Mouse (Mus musculus) heart, postnatal 25 days (tissue): ENCODE results near the gene Mgea5. TPM values are rescaled to one million over a fixed set of nuclear protein-coding genes. Genes with fewer than 3 reads are reported as not detected.

ENCODE experiments used
- DNase-seq: peaks from one replicate; pipeline ENCODE4 v3.0.0; 2022; ENCODE audit warnings: low spot score
- intact Hi-C: fragments of 180-260 bp; cut with DNase I; formaldehyde crosslinking; loops from one replicate; pipeline ENCODE4 v1.15.1; 2025
- total RNA-seq, 2 experiments: library from RNA; stranded (reverse); gene quantifications; 2 replicates each; pipeline ENCODE4 v1.2.3; 2021

The Mgea5 gene
- total RNA-seq, 2 experiments from 2014 or later: 61.6 to 71.0 TPM

DNA sequence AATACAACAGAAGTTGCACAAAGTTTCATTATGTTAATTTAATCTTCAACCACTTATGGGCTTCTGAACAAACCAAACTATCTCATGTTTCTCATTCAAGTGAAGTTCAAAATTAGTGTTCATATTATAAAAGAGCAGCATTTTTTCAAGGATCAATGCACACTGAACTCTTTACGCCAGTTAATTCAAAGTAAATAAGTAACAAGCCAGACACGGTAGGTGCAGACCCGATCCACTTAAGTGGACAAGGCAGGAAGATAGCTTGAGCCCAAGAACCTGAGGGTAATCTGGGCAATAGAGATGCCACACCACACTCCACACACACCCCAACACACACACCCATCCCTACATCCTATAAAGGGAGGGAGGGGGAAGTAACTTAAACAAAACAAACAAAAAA lies 30.1 kb downstream of the Mgea5 start:
- DNase-seq: no peak
- intact Hi-C loops: no loop called here

DNA sequence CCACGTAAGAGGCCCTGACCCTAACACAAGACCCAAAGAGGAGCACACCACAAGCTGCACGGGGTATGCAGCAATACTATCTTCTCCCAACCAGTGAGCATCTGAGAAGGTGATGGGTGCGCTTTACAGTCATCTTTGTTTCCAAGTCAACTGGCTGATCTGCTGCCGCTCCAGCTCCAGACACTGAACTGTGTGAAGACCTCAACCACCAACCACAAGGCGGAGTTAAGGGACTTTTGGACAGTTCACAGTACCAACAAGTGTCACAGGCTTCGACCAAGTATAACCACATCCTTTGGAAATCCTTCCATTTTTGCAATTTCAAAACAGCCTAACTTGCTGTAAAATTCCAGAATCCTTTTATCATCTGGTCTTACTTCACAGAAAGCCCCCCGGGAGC lies 31.8 kb downstream of the Mgea5 start:
- intact Hi-C loops: no loop called here
- DNase-seq: no peak

DNA sequence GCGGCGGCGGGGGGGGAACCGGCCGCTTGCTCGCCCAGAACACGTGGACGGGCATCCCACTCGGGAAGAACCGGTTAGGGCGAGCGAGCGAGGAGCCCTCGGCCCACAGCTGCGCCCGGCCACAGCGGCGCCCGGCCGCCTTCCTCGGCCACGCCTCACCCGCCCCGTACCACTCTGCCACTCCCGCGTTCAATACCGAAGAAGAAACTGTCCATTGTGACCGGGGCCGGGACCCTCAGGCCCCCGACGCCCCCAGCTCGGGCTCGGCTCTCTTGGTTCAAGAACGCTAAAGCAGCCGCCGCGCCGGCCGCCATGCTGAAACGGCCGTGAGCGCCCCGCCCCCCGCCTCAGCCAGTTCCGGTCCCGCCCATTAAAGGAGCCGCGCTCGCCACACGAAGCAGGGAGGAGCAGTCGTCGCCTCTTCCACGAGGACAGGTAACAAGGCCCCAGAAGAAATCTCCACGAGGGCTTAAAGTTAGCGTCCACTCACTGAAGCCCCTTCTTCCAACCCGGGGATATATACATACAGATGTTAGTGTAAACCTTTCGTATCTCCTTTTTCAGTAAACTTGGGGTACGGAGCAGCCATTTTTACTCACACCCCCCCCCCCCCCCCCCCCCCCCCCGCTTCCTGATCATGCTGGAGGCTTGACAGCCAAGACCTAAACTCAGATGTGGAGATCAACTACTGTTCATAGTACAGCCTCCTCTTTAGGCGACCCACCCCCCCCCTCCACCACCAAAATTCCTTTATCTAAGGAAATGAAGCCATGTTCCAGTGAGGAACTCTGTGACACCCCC lies 34.2 kb downstream of the Mgea5 start, which contains the start of gene Npm3:
Gene Npm3, minus strand, starts transcription at position 349 of the 801 bp plus-strand sequence.
- intact Hi-C loops: loop anchor here (2.0 to 5.0 kb wide), 2 partner anchors 33 to 527 kb away; partner anchors contain the start of gene Mgea5
- DNase-seq: peak; percentile 56

DNA sequence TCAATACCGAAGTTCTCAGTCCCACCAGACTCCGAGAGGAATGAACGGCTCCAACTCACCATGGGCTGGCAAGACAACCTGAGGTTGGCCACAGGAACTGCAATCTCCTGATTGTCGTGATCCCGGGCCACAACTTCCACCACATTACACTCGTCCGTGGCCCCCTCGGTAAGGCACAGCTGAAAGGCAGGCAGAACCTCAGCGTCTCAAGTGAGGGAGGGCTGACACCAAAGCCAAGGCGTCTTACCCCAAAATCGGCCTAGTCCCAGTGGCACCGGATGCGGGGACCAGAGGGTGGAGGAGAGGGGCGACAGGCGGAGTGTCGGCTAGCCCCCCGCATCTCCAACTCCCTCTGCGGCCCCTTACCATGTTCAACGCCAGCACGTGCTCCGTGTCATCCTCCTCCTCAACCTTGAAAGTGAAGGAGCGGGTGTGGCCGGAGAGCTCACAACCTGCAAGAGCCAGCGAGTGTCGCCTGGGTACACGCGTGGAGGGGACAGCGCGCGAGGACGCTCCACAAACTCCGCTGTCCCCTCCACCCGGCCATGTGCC lies 34.9 kb downstream of the Mgea5 start:
- intact Hi-C loops: loop anchor here (2.0 to 5.0 kb wide), 2 partner anchors 34 to 526 kb away; partner anchors contain the start of gene Mgea5
- DNase-seq: no peak

DNA sequence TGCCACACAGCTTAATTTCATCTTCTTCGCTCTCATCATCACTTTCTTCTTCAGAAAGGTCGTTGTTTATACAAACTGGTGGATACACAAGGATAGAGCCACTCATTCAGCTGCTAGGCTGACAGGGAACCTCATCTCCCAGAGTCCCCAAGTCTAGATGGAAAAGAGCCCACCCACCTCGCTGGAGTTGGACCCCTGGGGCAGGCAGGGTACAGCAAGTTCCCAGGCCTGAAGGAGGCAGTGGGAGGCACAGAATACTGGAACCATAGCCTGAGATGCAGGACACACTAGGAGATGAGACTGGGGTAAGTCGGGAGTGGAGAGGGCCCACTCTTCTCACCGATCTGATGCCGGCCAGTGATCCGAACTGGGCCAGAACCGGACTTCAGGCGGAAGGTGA lies 35.4 kb downstream of the Mgea5 start:
- intact Hi-C loops: loop anchor here (2.0 to 5.0 kb wide), 2 partner anchors 35 to 526 kb away; partner anchors contain the start of gene Mgea5
- no peak for DNase-seq

DNA sequence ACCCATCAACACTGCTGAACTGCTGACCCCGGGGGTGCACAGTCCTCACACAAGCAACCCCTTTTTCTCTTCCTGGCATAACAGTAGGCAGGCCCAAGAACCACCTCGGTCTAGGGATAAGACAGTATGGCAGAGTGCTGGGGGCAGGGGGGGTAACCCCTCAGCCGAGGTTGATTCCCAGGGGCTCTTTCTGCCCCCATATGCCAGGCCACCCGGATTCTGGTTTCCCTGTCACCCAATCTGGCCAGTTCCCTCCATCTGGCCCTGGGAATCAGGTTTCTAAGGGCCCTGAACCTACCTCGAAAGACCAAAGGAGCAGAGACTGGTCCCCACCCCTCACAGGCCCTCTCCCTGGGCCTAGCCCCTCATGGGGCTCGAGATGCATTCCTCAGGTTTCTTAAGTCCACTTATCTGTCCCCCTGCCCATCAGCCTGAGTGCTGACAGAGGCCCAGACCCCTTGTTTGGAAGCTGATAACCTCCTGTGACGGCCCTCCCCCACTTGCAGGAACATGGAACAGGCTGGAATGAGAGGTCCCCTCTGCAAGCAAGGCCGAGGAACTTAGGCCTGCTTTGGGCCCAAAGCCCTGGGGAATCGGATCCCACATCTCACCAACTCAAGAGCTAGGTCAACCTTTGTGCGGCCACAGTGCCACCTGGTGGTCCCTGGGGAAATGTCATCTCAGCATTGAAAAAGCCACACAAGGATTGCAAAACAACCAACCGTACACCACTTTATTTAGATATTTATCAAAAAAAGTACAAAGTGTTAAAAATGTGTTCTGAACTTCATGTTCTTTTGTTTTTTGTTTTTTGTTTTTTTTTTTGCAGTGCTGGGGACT lies 36.4 kb downstream of the Mgea5 start:
- peak; percentile 53 for DNase-seq

DNA sequence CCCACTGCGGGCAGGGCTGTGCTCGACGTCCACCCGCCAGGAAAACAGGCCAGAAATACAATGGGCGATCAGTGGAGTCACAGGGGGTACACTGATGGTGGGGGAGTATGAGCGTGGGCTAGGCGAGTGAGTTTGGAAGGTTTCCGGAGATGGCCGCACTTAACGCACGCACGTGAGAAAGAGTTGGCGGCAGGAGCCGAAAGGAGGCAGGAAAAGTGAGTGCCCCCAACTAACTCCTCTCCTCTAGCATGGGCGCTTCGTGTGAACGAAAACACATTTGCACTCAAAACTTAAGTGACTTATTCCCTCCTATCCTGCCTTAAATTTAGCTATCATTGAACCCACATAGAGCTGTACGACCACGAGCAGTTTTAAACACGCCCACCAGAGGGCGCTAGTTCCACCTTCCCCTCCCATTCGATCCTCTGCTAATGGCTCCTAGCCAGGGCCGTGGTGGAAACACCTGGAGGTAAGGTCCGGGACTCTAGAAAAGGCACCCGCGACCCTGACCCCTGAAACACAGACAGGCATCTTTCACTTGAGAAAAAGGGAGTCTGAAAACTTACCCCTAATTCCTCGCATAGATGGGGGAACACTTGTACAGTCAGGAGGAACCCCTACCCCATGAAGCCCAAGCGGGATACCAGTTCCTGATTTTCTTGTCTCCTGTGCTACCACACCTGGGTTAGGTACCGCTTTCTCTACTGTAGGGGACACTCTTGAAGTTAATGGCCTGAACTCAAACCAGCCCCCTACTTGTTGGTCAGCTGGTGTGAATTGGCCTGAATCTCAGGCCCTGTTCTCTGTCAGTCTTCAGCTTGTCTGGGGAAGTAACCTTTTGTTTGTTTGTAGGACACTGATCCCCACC lies 37.2 kb downstream of the Mgea5 start:
- intact Hi-C loops: loop anchor here (2.0 to 5.0 kb wide), 3 partner anchors 88 to 524 kb away; no protein-coding TSS in a partner anchor
- DNase-seq: peak; percentile 52

More for the DNA sequence above, 36.4 kb downstream of the Mgea5 start:
- intact Hi-C loops: loop anchor here (2.0 to 5.0 kb wide), 3 partner anchors 88 to 525 kb away; no protein-coding TSS in a partner anchor

DNA sequence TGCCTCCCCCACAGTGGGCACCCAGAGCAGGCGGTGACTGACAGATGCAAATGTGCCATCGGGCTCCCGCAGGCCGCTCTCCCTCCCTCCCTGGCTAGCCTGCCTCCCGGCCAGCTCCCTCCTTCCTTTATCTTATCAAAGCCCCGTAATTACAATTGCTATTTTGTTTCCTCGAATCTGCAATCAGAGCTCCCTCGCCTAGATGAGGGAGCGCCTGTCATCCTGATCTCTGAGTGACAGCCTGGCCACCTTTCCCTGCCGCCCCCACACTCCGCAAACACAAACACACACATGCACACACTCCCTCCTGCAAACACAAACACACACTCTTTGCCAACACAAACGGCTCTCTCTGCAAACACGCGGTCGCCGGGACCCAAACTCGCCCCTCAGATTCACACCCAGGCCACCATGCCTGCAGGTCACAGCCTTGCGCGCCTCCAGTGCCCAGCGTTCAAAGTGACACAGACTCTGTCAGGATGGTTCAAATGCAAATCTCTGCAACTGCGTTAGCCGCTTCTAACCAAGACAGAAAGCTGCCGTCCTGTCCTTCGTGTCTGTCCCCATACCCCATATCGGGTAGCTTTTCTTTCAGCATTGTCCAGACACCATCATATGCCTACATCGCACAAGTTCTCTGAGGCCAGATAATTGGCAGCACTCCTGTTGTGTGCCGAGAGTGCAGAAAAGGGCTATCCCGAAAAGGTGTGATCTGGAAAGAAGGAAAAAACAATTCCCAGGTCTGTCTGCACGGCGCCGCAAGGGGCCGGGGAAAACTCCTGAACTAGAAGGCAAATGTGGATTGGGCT lies 38.1 kb downstream of the Mgea5 start:
- DNase-seq: no peak
- intact Hi-C loops: loop anchor here (2.0 to 5.0 kb wide), 3 partner anchors 87 to 523 kb away; no protein-coding TSS in a partner anchor

DNA sequence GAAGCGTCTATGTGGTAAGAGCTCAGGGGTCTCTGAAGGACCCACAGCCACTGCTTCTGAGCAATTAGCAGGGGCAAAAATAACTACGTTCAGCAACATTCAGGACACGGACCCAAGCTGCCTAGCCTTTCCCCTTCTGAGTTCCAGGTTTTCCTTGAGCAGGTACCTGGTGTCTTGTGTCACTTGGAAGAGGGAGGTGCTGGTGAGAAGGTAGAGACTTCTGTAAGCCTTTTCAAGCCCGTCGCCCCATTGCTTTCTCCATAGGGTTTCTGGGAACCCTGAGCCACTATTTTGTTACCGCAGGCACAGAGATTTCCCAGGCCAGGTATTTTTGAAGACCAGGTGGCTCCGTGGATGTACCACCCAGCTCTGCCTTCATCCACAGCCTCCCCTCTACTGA lies 40.0 kb downstream of the Mgea5 start:
- intact Hi-C loops: no loop called here

DNA sequence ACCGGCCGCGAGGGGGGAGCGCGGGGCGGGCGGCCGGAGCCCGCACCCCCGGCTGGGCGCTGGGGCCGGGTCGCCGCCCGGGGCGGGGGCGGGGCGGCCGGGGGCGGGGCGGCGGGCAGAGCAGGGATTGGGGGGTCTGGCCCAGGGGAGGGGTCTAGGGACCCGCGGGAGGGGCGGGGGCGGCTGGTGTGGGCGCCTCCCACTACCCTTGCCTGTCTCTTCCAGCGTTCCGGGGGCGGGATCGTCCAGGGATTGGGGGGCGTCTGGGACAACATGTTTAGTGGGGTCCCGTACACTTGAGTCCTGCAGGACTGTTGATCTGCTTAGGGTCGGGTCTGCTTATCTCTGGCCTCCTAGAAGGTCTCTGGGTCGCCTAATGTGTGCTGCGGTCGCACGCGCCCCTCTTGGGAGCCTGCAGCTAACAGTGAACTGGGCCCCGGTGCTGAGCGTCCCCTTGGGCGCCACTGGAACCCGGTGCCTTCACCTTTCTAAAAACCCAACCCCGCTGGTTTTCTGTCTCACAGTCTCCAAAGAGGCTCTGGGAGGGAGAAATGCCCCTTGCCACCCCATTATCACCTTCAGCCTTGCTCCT lies 40.6 kb downstream of the Mgea5 start:
- intact Hi-C loops: no loop called here
- DNase-seq: no peak

More for the DNA sequence above, 40.0 kb downstream of the Mgea5 start:
- DNase-seq: no peak

DNA sequence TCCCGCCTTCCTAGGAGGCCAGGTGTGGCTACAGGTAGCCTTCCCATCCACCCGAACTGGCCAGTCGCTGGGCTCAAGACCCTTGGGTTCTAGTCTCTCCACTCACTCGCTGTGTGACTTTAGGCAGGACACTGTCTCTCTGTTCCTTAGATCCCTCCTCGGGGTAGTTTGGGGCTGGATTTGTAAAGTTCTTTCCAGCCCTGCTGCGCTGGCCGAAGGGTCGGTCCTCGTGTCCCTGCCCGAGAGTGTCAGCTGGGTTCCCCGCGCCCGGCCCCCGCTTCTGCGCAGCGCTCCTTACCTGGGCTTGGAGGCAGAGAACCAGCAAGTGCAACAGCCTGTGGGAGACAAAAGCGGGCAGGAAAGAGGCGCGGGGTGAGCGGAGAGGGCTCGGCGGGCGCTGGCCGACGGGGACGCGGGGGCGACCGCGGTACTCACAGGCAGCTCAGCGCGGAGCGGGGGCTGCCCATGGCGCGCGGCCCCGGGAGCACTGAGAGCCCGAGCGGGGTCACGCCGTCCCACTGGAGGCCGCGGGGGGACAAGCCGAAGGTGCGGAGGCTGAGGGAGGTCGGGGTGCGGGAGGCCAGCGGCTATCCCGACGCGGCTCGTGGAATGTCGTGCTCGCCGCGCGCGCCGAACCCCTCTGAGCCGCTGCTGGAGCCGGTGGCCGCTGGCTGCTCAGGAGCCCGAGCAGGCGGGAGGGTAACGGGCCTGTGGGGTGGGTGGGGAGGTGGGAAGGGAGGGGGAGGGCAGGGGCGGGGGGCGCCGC lies 41.2 kb downstream of the Mgea5 start, which contains the start of gene Fgf8:
Gene Fgf8, minus strand, starts transcription at position 698 of the 766 bp plus-strand sequence.
- intact Hi-C loops: no loop called here
- no peak for DNase-seq

DNA sequence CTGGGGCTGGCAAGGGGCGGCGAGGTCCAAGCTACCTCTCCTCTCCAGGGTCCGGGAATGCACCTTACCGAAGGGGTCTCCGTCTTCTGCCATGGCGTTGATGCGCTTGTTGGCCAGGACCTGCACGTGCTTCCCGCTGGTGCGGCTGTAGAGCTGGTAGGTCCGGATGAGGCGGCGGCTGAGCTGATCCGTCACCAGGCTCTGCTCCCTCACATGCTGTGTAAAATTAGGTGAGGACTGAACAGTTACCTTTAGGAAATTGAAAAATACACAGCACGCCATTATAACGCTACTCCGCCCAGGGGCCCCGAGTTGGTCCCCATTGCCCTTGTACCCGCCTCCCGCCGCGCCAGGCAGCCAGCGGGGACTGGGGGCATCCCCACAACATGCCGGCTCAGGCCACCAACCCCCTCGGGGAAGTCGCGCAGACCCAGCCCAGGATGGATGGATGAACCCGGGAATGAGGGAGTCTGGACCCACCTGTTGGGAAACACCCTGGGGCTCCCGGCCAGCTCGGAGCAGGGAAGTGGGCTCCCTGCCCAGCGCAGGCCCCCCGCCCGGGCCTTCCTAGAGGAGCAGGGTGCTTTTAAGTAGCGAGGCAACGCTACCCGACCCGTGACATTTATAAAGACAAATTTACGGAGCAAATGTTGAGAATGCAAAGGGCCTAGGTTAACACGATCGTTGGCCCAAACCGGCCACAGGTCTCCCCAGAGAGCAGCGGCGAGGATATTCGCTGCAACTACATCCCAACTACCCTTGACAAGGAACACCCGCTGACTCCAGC lies 42.0 kb downstream of the Mgea5 start:
- no peak for DNase-seq
- intact Hi-C loops: no loop called here

DNA sequence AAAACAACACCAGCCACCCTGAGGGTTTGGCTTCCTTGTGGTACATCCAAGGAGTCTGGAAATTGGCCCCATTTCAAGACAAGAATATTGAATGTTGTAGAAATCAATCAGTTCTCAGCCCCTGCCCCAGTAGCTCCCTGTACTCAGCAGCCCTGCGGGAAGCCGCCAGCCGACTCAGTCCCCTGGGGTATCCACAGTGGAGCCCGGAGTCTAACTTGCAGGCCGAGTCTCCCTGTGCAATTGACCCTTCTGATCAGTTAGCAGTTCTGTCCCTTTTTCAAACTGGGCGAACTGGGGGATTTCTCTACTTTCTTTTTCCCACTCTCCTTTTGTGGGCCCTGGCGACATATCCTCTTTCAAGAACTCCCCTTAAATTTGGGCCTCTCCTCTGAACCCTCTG lies 42.8 kb downstream of the Mgea5 start:
- DNase-seq: no peak
- intact Hi-C loops: no loop called here

DNA sequence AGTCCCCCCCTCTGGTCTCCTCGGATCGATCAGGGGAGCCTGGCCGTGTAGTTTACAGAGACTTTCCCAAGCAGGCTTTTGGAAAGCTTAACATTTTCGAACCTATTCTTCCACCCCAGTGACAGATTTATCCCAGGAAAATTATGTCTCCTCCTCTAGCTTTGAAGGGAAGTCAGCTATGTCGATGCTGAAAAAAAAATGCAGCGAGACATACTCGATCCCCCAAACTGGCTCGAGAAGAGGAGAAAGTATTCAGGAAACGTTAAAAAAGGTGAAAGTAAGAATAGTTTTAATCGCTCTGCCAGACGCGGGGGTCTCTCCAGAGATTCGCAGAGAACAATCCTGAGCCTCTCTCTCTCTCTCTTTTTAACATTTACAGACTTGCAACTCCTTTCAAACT lies 43.4 kb downstream of the Mgea5 start:
- intact Hi-C loops: no loop called here
- no peak for DNase-seq

DNA sequence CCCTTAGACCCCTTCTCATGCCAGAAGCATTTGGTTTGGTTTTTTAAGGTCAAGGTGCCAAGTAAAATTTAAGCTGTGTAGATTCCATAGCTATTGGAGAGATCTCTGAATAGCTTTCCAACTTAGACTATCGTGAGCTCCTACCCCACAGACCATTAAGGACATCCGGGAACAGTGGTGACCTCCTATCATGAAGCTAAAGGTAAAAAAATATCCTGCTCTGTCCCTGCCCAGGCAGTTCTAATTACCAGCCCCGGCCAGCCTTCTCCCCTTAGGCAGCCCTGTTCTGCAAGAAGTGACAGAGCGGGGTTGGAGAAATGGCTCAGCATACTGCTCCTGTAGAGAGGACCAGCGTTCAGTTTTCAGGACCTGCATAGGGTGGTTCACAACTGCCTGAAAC lies 45.1 kb downstream of the Mgea5 start:
- intact Hi-C loops: no loop called here
- no peak for DNase-seq

DNA sequence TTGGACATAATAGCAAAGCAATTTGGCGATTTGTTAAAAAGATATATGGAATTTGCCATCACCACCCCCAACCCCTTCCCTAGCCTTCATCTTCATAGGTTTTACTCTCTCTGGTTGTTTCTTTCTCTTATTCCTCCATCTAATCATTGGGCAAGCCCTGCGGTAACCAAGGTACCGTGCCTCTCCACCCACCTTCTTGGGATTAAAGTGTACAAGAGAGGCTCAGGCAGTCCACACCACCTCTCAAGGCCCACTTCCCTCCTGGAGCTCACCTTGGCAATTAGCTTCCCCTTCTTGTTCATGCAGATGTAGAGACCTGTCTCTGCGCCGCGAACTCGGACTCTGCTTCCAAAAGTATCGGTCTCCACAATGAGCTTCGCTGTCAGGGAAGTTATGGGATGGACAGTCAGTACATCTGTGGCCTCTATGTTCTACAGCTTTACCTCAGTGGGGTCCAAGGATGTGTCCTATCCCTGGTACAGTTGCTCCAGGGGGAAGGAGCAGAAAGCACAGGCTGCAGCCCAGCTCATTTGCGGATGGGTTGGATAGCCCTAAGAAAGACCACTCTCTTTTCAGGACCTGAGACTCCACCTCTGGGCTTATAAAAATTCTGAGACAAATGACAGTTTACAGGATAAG lies 45.7 kb downstream of the Mgea5 start:
- DNase-seq: no peak
- intact Hi-C loops: no loop called here
